In genomic region chr11:95876296-95876695, GRCm38 (mm10) we compare ENCODE assay signal across 8 mouse cellular contexts. TPM values are rescaled to one million over a fixed set of nuclear protein-coding genes. Genes with fewer than 3 reads are reported as not detected.
DNase-seq lines count a peak whose midpoint lies in the region; ATAC-seq lines count a peak whose summit lies in the region.

No protein-coding gene starts in this region.

- H3K27ac ChIP-seq in embryonic facial prominence, embryonic 14.5 days (replicated peaks; ENCODE audit: low read depth, low read length): no peak overlapping the region
- no peak overlapping the region for H3K27ac ChIP-seq in kidney, embryonic 15.5 days

- H3K27me3 ChIP-seq in embryonic facial prominence, embryonic 14.5 days (replicated peaks; ENCODE audit: control insufficient read depth, insufficient read depth, low read length): no peaks in the 10 kb centered on the region
- no peaks in the 10 kb centered on the region; the same call in 1 of the 2 replicates for H3K27me3 ChIP-seq in kidney, embryonic 15.5 days

- DNase-seq in CD4-positive, CD25-positive, alpha-beta regulatory T cell, adult 2 months (ENCODE audit: low read depth, low spot score): peak; percentile 80
- peak; percentile 33 for DNase-seq in right cerebral cortex, adult 18-20 months
- DNase-seq in right cerebral cortex, postnatal 36 days (ENCODE audit: low spot score in 2 of 2): no peak
- DNase-seq in embryonic facial prominence, embryonic 14.5 days (ENCODE audit: low spot score): peak; percentile 70
- peak; percentile 70 for DNase-seq in lung, postnatal 10 days
- peak; percentile 49 to 79 for DNase-seq in right cerebral cortex, postnatal 10 days (ENCODE audit: low spot score in 2 of 2)

- H3K4me2 ChIP-seq in embryonic facial prominence, embryonic 14.5 days (ENCODE audit: low read depth, low read length): 0 out of 2 replicates have a peak overlapping the region, but pooled peaks have one; percentile 10
- peak overlapping the region; percentile 44 for H3K4me2 ChIP-seq in kidney, embryonic 15.5 days

- no peaks in the 10 kb centered on the region for H3K36me3 ChIP-seq in embryonic facial prominence, embryonic 14.5 days (ENCODE audit: control insufficient read depth, insufficient read depth, low read length)
- no peaks in the 10 kb centered on the region for H3K36me3 ChIP-seq in kidney, embryonic 15.5 days

- WGBS in embryonic facial prominence, embryonic 14.5 days: 22% methylated on average over 7 of the region's 7 CpGs
- 19% methylated on average over 7 of the region's 7 CpGs for WGBS in kidney, embryonic 15.5 days

- H3K4me3 ChIP-seq in embryonic facial prominence, embryonic 14.5 days (ENCODE audit: low read depth, low read length): no peak overlapping the region
- H3K4me3 ChIP-seq in kidney, embryonic 15.5 days (replicated peaks): no peak overlapping the region

- no peaks in the 10 kb centered on the region for H3K4me1 ChIP-seq in embryonic facial prominence, embryonic 14.5 days (ENCODE audit: control insufficient read depth, insufficient read depth, low read length)
- H3K4me1 ChIP-seq in kidney, embryonic 15.5 days: no peaks in the 10 kb centered on the region

- no peaks in the 10 kb centered on the region for H3K9me3 ChIP-seq in embryonic facial prominence, embryonic 14.5 days (ENCODE audit: control insufficient read depth, low read length)
- no peaks in the 10 kb centered on the region for H3K9me3 ChIP-seq in kidney, embryonic 15.5 days (replicated peaks)

- no peak overlapping the region for H3K9ac ChIP-seq in embryonic facial prominence, embryonic 14.5 days (ENCODE audit: low read depth, low read length)
- H3K9ac ChIP-seq in kidney, embryonic 15.5 days: no peak overlapping the region

- ATAC-seq in CD4-positive, CD25-positive, alpha-beta regulatory T cell, adult 4 months: no peak
- no peak for ATAC-seq in embryonic facial prominence, embryonic 14.5 days (ENCODE audit: low read depth)
- no peak for ATAC-seq in kidney, embryonic 15.5 days (replicated peaks; ENCODE audit: low FRiP score)

RNA-seq across cellular contexts. Expression of gene Abi3, which starts 34.0 kb away (rescaled TPM):
- polyA plus RNA-seq in CD4-positive, CD25-positive, alpha-beta regulatory T cell, adult 4 months (2017; shearing (Covaris generic)): 10 to 100 TPM; 83.1 to 93.7 TPM
- 3.9 and 5.1 TPM in 2 replicates for polyA plus RNA-seq in embryonic facial prominence, embryonic 14.5 days (2014; fragmentation: Nextera tagmentation; extraction: Ambion mirVana)
- polyA plus RNA-seq in kidney, embryonic 15.5 days (2015; fragmentation: Nextera tagmentation; extraction: Ambion mirVana): 10.1 and 11.4 TPM in 2 replicates

RNA-seq across cellular contexts. Expression of gene B4galnt2, which starts 38.4 kb away (rescaled TPM):
- under 1 TPM in 1 of 2 experiments, not detected in 1; 0.19 TPM for polyA plus RNA-seq in CD4-positive, CD25-positive, alpha-beta regulatory T cell, adult 4 months (2017; shearing (Covaris generic))
- not detected in 2 replicates for polyA plus RNA-seq in embryonic facial prominence, embryonic 14.5 days (2014; fragmentation: Nextera tagmentation; extraction: Ambion mirVana)
- 1.4 TPM in 2 replicates for polyA plus RNA-seq in kidney, embryonic 15.5 days (2015; fragmentation: Nextera tagmentation; extraction: Ambion mirVana)

RNA-seq across cellular contexts. Expression of gene Gngt2, which starts 39.3 kb away (rescaled TPM):
- polyA plus RNA-seq in CD4-positive, CD25-positive, alpha-beta regulatory T cell, adult 4 months (2017; shearing (Covaris generic)): 10 to 100 TPM; 56.7 to 64.5 TPM
- 15.0 and 16.2 TPM in 2 replicates for polyA plus RNA-seq in embryonic facial prominence, embryonic 14.5 days (2014; fragmentation: Nextera tagmentation; extraction: Ambion mirVana)
- 22.8 and 23.7 TPM in 2 replicates for polyA plus RNA-seq in kidney, embryonic 15.5 days (2015; fragmentation: Nextera tagmentation; extraction: Ambion mirVana)

RNA-seq across cellular contexts. Expression of gene Phospho1, which starts 52.0 kb away (rescaled TPM):
- not detected for polyA plus RNA-seq in CD4-positive, CD25-positive, alpha-beta regulatory T cell, adult 4 months (2017; shearing (Covaris generic))
- polyA plus RNA-seq in embryonic facial prominence, embryonic 14.5 days (2014; fragmentation: Nextera tagmentation; extraction: Ambion mirVana): 7.5 and 14.9 TPM in 2 replicates
- polyA plus RNA-seq in kidney, embryonic 15.5 days (2015; fragmentation: Nextera tagmentation; extraction: Ambion mirVana): 2.0 TPM in 1 of 2 replicates, not detected in the other

Comparison
In these comparisons a context has a peak if more than half of its experiments do, and no peak if none do; other contexts are left out.
1. DNase-seq: peak in CD4-positive, CD25-positive, alpha-beta regulatory T cell, adult 2 months (single experiment), right cerebral cortex, adult 18-20 months (single experiment), embryonic facial prominence, embryonic 14.5 days (single experiment), lung, postnatal 10 days (single experiment) and right cerebral cortex, postnatal 10 days (2 of 2); none in right cerebral cortex, postnatal 36 days (0 of 2).